Mouse (Mus musculus) erythroid progenitor cell, adult 5-6 weeks (primary cell): ENCODE measurements around the gene Pknox2. TPM values are rescaled to one million over a fixed set of nuclear protein-coding genes. Genes with fewer than 3 reads are reported as not detected.

ENCODE experiments used
- ATAC-seq: replicated peaks from 2 replicates; pipeline ENCODE4 v1.8.0; 2016; ENCODE audit warnings: moderate number of reproducible peaks, mild to moderate bottlenecking, moderate TSS enrichment, inconsistent platforms; ENCODE audit not compliant: poor library complexity, low FRiP score, severe bottlenecking
- total RNA-seq, 2 experiments: library from RNA; stranded (forward) in 1 of 2; stranded (reverse) in 1 of 2; fragments of 150-400 nt in 1 of 2; fragments of 186-747, 209-891 nt in 1 of 2; gene quantifications; 2 replicates each; pipeline versions ENCODE4 v1.2.3 to v1.2.4; 2015 to 2017; ENCODE audit warnings: low replicate concordance in 2 of 2

The Pknox2 gene
- total RNA-seq, 2 experiments from 2014 or later, result not detected

GRCm38 (mm10) chr9:36963512-36963911, 183.7 kb downstream of the Pknox2 start:
- no peak for ATAC-seq

DNA sequence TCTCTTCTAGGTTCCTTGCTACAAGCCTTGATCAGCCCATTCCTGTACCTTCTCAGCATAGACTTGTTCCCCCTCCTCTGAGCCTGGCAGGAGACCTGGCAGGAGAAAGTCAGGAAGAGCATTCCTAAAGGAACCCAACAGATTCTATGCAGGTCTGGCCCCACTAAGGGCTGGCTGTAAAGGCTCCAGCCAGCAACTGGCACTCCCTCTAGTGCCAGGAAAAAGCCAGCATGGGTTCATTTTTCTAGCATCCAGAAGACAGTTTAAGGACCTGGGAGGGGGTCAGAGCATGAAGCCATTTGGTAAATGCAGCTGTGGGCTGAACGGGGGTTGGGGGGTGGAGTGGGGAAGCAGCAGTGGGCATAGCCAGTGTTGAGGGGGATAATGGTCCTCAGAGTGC, 185.3 kb downstream of the Pknox2 start:
- no peak for ATAC-seq

DNA sequence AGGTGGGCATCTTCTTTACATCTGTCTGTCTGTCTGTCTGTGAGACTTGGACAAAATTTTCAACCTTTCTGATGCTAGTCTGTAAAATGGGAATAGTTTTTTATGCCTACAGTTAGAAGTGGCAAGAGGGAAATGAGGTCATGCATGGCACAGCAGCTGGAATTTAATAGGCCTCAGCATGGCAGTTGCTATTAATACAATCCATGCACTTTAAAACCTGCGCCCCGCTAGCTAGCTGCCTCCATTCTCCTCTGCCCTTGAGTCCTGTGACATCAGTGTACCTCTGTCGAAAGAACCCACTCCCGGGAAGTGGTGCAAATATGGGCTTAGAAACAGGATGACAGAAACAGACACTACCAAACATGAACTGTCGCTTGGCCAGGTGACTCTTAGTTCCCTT, 186.1 kb downstream of the Pknox2 start:
- no peak for ATAC-seq

DNA sequence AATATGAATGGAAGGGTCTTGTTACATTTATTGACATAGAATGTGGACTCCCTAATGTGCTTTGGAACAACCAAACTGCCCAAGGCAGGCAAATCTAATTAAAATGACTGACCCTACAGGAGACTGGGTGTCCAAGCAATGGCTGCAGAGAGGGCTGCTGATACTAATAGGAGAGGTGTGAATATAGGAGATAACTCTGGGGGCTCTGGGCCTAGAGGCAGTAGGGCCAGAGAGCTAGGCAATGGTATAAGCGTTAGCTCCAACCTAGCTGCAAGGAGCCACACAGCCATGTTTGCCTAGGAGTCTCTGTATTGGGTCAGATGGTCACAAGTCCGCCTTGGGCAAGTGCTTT, 196.1 kb downstream of the Pknox2 start:
- no peak for ATAC-seq

DNA sequence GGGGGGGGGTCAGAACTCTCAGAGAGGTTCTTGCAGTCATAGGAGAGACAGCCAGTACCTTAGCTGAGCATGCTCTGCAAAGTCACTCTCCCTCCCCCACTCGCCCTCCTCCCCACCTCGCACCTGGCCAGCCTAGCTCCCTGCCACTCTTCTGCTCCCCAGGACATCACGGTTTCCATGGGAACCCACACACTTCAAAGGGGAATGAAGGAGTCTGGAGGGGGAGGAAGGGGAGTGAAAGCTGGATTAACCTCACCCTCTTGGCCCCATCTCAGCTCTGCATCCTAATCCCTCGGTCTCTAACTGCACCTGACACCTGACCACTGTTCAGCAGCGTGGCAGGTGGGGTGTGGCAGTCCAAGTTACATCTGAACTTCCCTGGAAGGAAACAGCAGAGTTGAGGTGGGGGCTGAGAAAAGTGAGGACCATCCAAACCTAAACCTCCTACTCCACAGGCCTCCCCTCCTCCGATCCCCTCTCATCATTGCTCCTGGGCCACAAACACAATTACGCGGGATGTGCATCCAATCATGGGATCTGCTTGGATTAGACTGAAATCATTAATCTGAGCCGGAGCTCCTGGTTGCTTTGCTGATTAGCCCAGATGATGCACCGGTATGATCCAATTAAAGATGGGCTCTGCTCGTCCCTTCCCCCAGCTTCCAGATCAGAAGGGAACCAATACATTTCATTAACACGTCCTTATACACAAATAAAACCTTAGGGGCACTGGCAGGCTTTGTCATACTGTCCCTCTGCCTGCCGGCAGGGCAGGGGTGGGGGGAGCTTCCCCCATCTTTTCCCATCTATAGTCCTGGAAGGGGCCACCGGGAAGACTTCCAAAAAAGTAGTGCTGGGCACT, 196.7 kb downstream of the Pknox2 start:
- ATAC-seq, result no peak

DNA sequence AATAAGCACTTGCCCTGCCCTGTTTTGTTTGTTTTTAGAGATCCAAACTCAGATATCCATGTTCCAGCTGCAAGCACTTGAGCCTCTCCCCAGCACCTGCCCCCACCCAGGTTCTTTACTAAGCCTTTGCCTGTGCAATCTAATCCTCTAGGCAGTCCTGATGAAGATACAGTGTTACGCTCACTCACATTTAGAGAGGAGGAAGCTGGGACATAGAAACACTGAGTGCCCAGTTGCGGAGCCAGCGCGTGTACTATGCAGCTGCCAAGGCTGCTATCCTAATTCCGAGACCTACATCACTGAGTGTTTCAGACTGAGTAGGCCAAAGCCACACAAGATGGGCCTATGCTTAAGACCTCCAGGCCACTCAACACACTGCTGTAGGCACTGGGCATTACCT, 199.0 kb downstream of the Pknox2 start:
- ATAC-seq, result no peak

DNA sequence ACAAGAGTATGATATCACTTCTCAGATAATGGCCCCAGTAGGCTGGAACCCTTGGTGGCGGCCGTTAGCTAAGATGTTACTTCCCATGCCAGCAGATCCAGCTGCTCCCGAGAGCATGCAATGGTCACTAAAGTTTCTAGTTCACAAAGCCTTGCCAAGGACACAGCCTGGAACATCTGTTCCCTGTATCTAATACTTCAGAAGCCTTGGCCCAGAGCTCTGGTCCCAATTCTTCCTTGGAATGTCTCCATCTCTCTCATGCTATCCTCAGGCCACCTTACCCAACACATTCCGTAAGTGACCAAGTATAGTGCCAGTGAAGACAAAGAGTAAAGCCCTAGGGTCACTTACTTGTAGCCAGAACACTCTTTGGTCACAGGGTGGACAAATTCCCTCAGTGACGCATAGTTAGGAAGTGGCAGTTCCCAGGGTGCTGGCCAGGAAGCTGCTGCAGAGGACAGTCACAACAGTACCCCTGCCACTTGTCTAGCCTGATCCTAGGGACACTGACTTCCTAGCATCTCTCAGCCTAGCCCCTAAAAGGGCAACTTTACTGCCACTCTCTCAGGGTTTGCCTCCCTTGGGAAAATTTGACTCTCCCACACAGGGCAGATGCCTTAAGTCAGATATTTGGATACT, 200.0 kb downstream of the Pknox2 start:
- ATAC-seq, result no peak

GRCm38 (mm10) chr9:36944843-36945242, 202.4 kb downstream of the Pknox2 start:
- no peak for ATAC-seq

- ATAC-seq, result no peak
Observed at GRCm38 (mm10) chr9:36942561-36942960, 204.6 kb downstream of the Pknox2 start.

GRCm38 (mm10) chr9:36942131-36942530, 205.1 kb downstream of the Pknox2 start:
- ATAC-seq, result no peak

DNA sequence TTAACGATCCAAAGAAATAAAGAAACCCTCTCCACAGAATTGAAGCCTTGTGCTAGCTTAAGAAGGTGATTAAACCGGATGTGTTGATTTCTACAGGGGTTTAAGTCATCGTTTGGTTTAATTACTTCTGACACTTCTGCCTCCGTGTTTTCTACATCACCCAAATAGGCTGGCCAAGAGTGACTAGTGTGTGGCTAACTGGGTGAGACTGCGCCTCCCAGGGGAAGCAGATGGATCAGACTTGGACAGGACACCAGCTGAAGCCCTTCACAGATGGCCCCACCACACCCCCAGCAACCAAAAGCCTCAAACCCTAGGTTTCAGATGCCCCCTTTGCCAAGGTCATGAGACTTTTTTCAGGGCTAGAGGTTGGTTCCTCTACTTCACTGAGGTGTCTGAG, 205.6 kb downstream of the Pknox2 start:
- no peak for ATAC-seq

DNA sequence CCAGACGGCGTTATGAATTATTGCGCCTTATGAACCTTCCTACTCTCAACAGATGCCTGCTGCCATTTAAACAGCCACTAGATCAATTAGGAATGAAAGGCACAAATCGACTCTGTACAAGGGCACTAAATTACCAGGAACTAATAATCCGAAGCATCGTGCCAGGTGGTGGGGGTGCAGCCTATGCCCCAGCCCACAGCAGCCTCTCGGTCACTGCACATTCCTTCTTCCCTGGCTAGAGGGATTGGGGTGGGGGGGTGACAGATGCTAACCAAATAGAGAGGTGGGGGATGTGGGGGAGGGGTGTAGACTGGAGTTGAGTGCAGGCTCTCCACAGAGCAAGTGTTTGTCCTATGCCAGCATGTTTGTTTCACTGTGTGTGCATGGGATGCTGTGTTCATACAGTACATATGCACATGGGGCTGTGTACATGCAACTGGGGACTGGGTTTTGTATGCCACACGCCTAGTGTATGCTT, 208.6 kb downstream of the Pknox2 start:
- ATAC-seq, result no peak

- ATAC-seq, result no peak
Observed at GRCm38 (mm10) chr9:36933813-36934493, 213.3 kb downstream of the Pknox2 start.

DNA sequence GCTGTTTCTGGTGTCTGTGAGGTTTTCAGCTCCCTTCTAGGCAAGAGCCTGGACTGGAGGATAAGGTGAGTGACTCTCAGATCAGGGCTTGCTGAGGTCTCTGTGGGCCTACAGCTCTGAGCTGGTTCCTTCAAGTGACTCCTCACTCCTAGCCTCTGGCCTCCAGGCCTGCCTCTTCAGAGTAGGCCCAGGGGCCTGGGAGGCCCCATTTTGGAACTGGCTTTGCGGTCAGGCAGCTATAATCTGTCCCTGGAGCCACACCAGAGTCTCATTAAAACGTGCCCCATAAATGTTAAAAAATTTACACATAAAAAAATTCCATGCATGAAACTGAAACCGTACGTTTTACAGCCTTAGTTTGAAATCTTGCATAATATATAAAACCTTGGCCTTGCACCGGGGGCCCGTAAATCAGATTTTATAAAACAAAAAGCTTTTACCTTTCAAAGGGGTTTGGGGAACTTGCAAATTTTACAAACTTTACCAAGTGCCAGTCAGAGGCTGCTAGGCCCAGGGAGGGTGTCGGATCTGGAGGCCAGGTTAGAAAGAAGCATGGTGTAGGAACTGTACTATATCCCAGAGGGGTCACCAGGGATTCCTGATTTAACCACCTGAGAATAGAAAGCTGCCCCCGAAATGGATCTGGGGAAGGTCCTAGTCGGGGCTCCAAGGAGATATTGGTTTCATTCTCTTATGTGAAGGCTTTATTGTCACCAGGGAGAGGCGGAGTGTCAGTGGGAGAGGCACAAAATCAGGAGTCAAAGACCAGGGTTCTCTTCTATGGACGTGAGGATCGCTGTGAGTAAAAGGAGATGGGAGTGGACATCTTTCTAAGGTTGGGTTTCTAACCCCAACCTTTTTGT, 214.0 kb downstream of the Pknox2 start:
- ATAC-seq, result no peak

DNA sequence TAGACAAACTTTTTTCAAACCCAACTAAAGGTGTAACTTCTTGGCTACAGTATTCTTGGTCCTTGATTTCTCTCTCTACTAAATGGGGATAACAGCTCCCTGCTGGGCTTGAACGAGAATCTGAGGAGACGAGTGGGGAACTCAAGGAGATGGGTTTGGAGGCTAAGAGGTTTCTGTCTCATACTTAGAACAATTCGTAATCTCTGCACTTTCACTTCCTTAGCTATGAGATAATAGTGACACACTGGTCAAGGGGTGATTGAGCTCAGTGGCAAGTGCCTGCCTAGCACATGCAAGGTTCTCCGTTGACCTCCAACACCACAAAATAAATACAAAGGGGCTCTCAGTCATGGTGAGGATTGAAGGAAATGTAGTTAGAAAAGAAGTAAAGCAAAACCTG, 215.6 kb downstream of the Pknox2 start:
- ATAC-seq, result no peak

GRCm38 (mm10) chr9:36923753-36924152, 223.5 kb downstream of the Pknox2 start:
- ATAC-seq, result no peak

DNA sequence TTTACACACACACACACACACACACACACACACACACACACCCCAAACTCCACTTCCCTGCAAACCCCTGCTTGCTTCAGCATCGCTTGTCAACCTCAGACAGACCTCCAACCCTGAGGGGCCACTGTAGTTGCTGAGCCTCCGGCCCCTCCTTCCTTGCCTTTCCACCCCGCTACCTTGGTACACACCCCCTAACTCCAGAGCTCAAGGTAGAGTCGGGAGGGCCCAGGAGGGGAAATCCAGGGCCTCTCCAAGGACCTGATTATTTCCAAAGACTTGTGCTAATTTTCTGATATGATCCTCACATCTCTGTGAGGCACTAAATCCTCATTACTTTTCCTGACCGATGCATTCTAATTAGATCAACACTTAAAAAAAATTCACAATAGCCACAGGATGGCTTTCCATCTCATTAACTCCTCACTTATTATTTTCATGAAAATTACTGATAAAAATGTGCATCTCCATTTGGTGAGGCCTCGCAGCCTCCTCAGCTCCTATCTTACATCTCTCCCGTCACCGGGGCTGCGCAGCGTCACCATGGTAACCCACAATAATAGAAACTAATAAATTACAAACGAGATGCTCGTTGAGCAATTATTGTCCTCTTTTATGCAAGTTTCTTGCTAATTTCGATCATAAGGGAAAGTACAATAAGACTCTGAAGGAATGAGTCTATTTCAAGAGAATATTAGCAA, 225.3 kb downstream of the Pknox2 start:
- no peak for ATAC-seq

GRCm38 (mm10) chr9:36919472-36919871, 227.7 kb downstream of the Pknox2 start:
- ATAC-seq, result no peak

- ATAC-seq, result no peak
Observed at GRCm38 (mm10) chr9:36918582-36918981, 228.6 kb downstream of the Pknox2 start.
